Mouse (Mus musculus) midbrain, embryonic 12.5 days (tissue): ENCODE data around the gene Myo6. TPM values are rescaled to one million over a fixed set of nuclear protein-coding genes. Genes with fewer than 3 reads are reported as not detected.

Experiments
- ATAC-seq: fragments of 200-750 bp; cut with Nextera tagmentation; 2 replicates; pipeline ENCODE4 v1.8.0; 2017; ENCODE audit warnings: low read depth, moderate TSS enrichment, moderate library complexity; ENCODE audit not compliant: low FRiP score
- H3K27ac ChIP-seq: fragments of 300-500 bp; sonication (generic); replicated peaks from 2 replicates; pipeline ENCODE4 v1.5.1; 2016; ENCODE audit warnings: mild to moderate bottlenecking
- H3K27me3 ChIP-seq: fragments of 300-500 bp; sonication (generic); 2 replicates; pipeline ENCODE4 v1.6.1; 2016; ENCODE audit warnings: mild to moderate bottlenecking
- H3K36me3 ChIP-seq: fragments of 300-500 bp; sonication (generic); 2 replicates; pipeline ENCODE4 v1.6.1; 2016
- H3K4me1 ChIP-seq: fragments of 300-500 bp; sonication (generic); 2 replicates; pipeline ENCODE4 v1.6.1; 2016
- H3K4me2 ChIP-seq: fragments of 300-500 bp; sonication (generic); replicated peaks from 2 replicates; pipeline ENCODE4 v1.6.1; 2016; ENCODE audit warnings: mild to moderate bottlenecking, moderate library complexity
- H3K4me3 ChIP-seq: fragments of 300-500 bp; sonication (generic); 2 replicates; pipeline ENCODE4 v1.5.1; 2016; ENCODE audit warnings: mild to moderate bottlenecking
- H3K9ac ChIP-seq: fragments of 300-500 bp; sonication (generic); replicated peaks from 2 replicates; pipeline ENCODE4 v1.6.1; 2016; ENCODE audit warnings: mild to moderate bottlenecking, moderate library complexity
- H3K9me3 ChIP-seq: fragments of 300-500 bp; sonication (generic); 2 replicates; pipeline ENCODE4 v1.6.1; 2016; ENCODE audit warnings: mild to moderate bottlenecking
- WGBS: fragments of 180-500 bp; shearing (Covaris S2); methylation state at CpG from one replicate; pipeline ENCODE4 v1.1.7; 2016; 5-methylcytosine and 5-hydroxymethylcytosine counted together
- polyA plus RNA-seq: library from polyadenylated mRNA; unstranded; fragments of >200 nt; fragmentation: Nextera tagmentation; extraction: Ambion mirVana; gene quantifications from 2 replicates; pipeline ENCODE4 v1.2.1, GENCODE M21; 2016

Myo6 gene
- polyA plus RNA-seq, 1 experiment from 2014 or later: 11.8 TPM

DNA sequence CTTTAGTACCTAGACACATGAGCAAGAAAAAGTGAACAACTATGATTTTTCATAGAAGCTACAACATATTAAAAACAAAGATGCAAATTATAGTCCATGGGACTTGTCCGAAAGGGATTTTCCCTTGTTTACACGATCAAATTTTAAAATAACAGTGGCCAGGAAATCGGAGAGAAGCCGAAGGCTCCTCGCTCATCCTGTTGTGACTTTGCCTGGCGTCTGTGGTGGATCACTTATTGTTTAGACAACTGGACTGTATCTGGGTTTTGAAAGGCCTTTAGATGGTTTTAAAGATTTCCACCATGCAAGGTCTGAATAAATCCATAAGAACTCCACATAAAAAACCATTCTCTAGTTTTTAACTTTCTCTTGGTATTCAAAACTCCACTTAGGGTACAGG, 1.6 kb downstream of the Myo6 start:
- WGBS: 82% methylated on average over 6 of the region's 6 CpGs
- ATAC-seq: no peak
- no peak overlapping the region for H3K4me2 ChIP-seq

DNA sequence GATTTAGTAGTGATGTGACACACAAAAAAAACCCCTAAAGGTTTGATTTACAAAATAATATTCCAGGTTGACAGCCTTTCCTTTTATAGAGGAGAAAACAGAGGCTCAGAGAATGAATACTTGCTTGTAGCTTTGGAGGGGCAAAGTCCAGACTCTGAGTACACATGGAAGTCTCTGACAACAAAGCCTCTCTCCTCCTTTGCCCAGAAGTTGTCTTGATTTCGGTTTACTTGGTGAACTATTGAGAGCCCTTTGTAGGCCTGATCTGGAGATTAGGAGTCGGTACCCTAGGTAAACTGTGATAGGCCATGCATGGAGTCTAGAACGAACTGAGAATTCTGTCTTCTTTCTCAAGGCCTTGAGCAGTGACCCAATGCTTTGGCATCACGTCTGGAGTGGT, 2.3 kb downstream of the Myo6 start:
- H3K36me3 ChIP-seq: no peaks in the 10 kb centered on the region
- ATAC-seq: no peak
- 0 out of 2 replicates have a peak, but pooled peaks cover 3% of the 10 kb centered on the region for H3K4me1 ChIP-seq
- WGBS: 69% methylated on average over 4 of the region's 4 CpGs
- H3K4me3 ChIP-seq: no peak overlapping the region
- 0 out of 2 replicates have a peak, but pooled peaks cover 3% of the 10 kb centered on the region for H3K27me3 ChIP-seq
- no peaks in the 10 kb centered on the region for H3K9me3 ChIP-seq
- H3K9ac ChIP-seq: no peak overlapping the region
- no peak overlapping the region for H3K27ac ChIP-seq
- no peak overlapping the region for H3K4me2 ChIP-seq

More for the DNA sequence above, 1.6 kb downstream of the Myo6 start:
- H3K27ac ChIP-seq: no peak overlapping the region
- peaks cover 5% of the 10 kb centered on the region; the same call in 1 of the 2 replicates for H3K4me1 ChIP-seq
- no peak overlapping the region for H3K9ac ChIP-seq
- H3K27me3 ChIP-seq: 0 out of 2 replicates have a peak, but pooled peaks cover 3% of the 10 kb centered on the region
- H3K36me3 ChIP-seq: no peaks in the 10 kb centered on the region
- no peak overlapping the region for H3K4me3 ChIP-seq
- no peaks in the 10 kb centered on the region for H3K9me3 ChIP-seq

DNA sequence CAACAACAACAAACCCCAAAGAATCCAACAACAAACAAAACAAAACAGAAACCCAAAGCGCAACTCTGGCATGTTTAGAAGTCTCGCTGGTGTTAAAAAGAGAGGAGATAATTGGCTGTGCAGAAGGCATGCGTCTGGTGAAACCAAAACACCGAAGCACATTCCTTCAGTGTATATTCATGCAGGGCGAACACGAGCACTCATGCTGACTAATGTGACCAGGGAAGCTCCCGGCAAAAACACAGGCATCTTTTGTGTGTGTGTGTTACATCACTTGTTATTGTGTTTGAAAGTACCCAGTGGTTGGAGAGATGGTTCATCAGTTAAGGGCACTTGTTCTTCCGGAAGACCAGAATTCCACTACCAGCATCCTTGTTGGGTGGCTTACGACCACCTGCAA, 4.7 kb downstream of the Myo6 start:
- Histone ChIP-seq H3K4me2 (no peak overlapping the region), H3K4me3 (no peak overlapping the region), H3K36me3 (no peaks in the 10 kb centered on the region), H3K9me3 (no peaks in the 10 kb centered on the region), H3K27me3 (no peaks in the 10 kb centered on the region), H3K4me1 (peaks cover 12% of the 10 kb centered on the region; the same call in 1 of the 2 replicates), H3K9ac (no peak overlapping the region), H3K27ac (no peak overlapping the region)
- ATAC-seq: no peak
- WGBS: 92% methylated on average over 9 of the region's 9 CpGs

DNA sequence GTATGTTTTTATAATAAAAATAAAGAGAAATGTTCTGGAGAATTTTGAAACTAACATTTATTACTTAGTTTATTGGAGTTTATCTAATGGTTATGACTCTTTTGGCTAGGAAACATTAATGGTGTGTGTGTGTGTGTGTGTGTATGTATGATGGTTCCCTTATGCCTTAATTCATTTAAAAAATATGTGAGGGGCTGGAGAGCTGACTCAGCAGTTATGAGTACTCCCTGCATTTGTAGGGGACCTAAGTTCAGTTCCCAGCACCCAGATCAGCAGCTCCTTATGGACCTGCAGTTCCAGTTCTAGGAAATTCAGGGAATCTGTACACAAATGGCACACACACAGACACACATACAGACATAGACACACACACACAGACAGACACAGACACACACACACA, 6.4 kb downstream of the Myo6 start:
- Histone ChIP-seq H3K27me3 (no peaks in the 10 kb centered on the region), H3K4me3 (no peak overlapping the region), H3K4me2 (no peak overlapping the region), H3K9me3 (no peaks in the 10 kb centered on the region), H3K27ac (no peak overlapping the region), H3K4me1 (peaks cover 10% of the 10 kb centered on the region; the same call in 1 of the 2 replicates), H3K9ac (no peak overlapping the region), H3K36me3 (no peaks in the 10 kb centered on the region)
- no peak for ATAC-seq

DNA sequence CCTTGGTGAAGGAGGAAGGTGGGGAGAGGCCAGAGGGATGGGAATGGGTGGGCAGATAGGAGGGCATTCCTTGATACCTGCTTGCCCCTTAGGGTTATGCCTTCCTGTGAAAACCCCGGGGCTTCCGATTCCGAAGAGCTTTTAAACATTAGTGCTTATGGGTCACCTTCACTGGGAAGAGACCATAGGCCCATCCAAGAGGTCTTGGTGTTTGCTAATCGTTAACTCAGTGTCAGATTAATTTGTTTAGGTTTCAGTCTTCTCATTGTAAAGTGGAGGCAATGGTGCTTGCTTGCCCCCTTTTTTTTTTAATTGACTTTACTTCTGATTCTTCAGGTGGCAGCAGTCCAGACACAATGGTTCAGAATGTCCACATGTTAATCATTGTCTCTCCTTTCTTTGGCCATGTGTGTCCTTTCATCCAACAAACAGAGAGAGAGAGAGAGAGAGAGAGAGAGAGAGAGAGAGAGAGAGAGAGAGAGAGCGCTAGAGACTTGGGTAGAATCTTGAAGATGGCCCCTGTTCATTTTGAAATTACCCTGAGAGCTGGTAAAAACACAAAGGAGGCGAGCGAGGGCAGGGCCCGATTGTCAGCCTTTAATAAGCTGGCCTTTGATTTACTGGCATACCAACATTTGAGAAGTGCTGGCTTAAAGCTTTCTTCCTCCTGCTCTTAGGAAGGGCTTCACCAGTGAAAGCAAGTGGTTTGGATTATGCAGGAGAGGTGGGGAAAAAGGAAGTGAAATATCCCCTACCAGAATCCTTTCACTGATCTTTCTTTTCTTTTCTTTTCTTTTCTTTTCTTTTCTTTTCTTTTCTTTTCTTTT, 7.8 kb downstream of the Myo6 start:
- Histone ChIP-seq H3K9me3 (no peaks in the 10 kb centered on the region), H3K4me3 (no peak overlapping the region), H3K4me1 (peaks cover 12% of the 10 kb centered on the region; the same call in 1 of the 2 replicates), H3K4me2 (no peak overlapping the region), H3K27ac (no peak overlapping the region), H3K36me3 (no peaks in the 10 kb centered on the region), H3K27me3 (no peaks in the 10 kb centered on the region), H3K9ac (no peak overlapping the region)
- WGBS: 64% methylated on average over 8 of the region's 8 CpGs
- ATAC-seq: no peak

DNA sequence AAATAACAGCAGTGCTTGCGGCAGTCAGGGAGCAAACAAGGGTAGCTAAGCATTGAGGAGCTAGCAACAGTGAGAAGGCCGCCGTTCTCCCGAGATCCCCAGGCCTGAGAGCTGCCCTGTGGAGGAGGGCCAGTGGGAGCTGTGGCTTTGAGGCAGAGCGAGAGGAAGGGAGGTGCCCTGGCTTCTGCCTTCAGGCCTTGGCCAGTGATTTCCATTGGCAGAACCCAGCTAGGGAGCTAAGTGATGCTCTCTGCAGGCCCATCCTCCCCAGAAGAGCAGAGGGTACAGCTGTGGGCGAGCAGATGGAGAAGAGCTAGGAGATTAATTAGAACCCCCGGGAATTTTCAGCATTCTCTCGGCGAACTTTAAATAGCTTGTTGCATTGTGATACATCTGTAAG, 8.8 kb downstream of the Myo6 start:
- 29% methylated on average over 9 of the region's 9 CpGs for WGBS
- no peaks in the 10 kb centered on the region for H3K27me3 ChIP-seq
- H3K4me1 ChIP-seq: peaks cover 12% of the 10 kb centered on the region; the same call in 1 of the 2 replicates
- no peak overlapping the region for H3K4me3 ChIP-seq
- H3K27ac ChIP-seq: peak overlapping the region; percentile 64
- no peaks in the 10 kb centered on the region for H3K36me3 ChIP-seq
- no peak overlapping the region for H3K9ac ChIP-seq
- no peaks in the 10 kb centered on the region for H3K9me3 ChIP-seq
- ATAC-seq: peak; percentile 91
- H3K4me2 ChIP-seq: no peak overlapping the region

DNA sequence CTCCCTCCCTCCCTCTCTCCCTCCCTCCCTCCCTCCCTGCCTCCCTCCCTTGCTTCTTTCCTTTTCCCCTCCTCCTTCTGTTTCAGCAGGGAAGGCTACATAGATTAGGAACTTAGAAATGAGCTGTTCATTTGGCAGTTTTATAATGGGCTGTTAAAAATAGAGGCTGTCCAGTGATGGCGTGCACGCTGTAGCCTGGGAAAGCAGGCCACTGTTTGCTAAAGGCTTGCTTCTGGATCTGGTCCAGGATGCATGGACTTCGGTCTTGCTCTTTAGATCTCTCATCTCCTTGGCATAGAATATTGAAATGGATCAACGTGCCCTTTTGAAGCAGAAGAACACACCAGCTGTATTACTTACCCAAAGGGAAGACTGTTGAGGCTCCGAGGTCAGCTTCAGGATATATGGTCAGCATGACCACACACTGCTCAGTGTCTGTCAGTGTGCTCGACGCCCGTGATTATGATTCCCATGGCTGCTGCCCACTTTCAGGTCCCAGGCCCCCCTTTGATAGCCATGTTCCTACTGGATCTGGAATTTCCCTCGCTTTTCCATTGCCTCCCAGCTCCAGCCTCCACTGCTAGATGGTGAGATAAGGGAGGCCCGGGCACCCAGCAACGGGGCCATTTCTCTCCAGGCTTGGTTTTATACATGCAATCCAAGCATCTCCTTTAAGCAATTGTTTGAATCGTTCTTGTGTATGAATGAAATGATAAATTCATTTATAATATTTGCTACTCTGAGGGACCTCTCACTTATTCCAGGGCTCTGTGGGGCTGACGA, 12.1 kb downstream of the Myo6 start:
- Histone ChIP-seq H3K9ac (no peak overlapping the region), H3K27me3 (no peaks in the 10 kb centered on the region), H3K4me2 (no peak overlapping the region), H3K9me3 (no peaks in the 10 kb centered on the region), H3K4me1 (peaks cover 15% of the 10 kb centered on the region; the same call in 1 of the 2 replicates), H3K27ac (no peak overlapping the region), H3K4me3 (no peak overlapping the region), H3K36me3 (no peaks in the 10 kb centered on the region)
- ATAC-seq: no peak
- 89% methylated on average over 13 of the region's 13 CpGs for WGBS

DNA sequence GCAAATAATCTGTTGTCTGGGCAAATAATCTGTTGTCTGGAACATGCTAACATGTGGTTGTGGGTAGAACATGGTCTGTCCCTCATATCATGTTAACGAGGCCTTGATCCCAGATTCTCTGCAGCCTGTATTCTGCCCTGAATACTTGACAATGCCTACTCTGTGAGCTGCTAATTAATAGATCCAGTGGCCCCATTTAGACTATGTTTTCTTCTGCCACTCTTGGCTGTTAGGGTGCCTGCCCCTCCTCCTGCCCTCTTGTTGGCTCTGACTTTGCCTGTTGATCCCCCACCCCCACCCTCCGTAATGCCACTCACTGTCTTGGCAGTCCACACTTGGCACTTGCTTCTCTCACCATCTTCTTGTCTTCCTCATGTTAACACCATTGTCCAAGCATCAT, 13.8 kb downstream of the Myo6 start:
- Histone ChIP-seq H3K4me3 (no peak overlapping the region), H3K4me1 (peaks cover 6% of the 10 kb centered on the region; the same call in 1 of the 2 replicates), H3K9ac (no peak overlapping the region), H3K27me3 (no peaks in the 10 kb centered on the region), H3K27ac (no peak overlapping the region), H3K36me3 (no peaks in the 10 kb centered on the region), H3K4me2 (no peak overlapping the region), H3K9me3 (no peaks in the 10 kb centered on the region)
- ATAC-seq: no peak
- WGBS: 91% methylated on average over 2 of the region's 2 CpGs

DNA sequence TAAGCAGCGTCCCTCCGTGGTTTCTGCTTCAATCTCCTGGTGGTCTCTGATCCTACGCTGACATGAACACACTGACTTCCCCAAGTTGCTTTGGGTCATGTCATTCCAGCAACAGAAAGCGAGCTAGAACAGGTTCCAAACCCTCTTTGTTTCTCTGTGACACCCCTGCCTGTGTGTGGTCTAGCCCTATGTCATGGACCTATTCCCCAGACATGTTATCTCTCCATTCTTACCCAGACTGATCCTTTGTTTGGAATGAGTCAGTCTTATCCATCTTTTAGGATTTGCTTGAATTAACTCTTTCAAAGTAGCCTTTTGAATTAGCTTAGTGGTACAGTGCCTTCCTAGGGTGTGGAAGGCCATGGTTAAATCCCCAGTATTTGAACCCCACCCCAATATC, 14.9 kb downstream of the Myo6 start:
- no peaks in the 10 kb centered on the region for H3K27me3 ChIP-seq
- H3K27ac ChIP-seq: no peak overlapping the region
- no peak overlapping the region for H3K4me2 ChIP-seq
- H3K9me3 ChIP-seq: no peaks in the 10 kb centered on the region
- no peak for ATAC-seq
- 0 out of 2 replicates have a peak, but pooled peaks cover 5% of the 10 kb centered on the region for H3K4me1 ChIP-seq
- 72% methylated on average over 4 of the region's 4 CpGs for WGBS
- no peak overlapping the region for H3K4me3 ChIP-seq
- no peaks in the 10 kb centered on the region for H3K36me3 ChIP-seq
- H3K9ac ChIP-seq: no peak overlapping the region

DNA sequence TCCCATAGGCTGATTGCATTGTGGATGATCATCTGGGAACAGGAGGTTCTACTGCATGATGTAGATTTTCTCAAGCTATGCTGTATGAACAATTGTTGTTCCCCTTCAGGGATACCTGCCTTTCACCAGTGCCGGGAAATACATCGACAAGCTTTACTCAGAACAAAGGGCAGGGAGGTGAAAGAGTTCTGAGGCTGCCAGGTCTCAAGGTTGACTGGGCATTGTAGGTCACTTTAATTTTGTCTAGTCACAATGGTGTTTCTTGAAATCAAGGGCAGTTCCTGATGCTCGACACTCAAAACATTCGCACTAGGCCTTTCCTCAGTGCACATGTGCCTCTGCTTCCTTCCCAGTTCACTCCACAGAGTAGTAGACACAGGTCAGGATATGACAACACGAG, 15.9 kb downstream of the Myo6 start:
- H3K9ac ChIP-seq: no peak overlapping the region
- H3K27ac ChIP-seq: no peak overlapping the region
- no peaks in the 10 kb centered on the region for H3K27me3 ChIP-seq
- 79% methylated on average over 5 of the region's 5 CpGs for WGBS
- no peaks in the 10 kb centered on the region for H3K36me3 ChIP-seq
- 0 out of 2 replicates have a peak, but pooled peaks cover 5% of the 10 kb centered on the region for H3K4me1 ChIP-seq
- no peak overlapping the region for H3K4me2 ChIP-seq
- H3K4me3 ChIP-seq: no peak overlapping the region
- no peak for ATAC-seq
- no peaks in the 10 kb centered on the region for H3K9me3 ChIP-seq

DNA sequence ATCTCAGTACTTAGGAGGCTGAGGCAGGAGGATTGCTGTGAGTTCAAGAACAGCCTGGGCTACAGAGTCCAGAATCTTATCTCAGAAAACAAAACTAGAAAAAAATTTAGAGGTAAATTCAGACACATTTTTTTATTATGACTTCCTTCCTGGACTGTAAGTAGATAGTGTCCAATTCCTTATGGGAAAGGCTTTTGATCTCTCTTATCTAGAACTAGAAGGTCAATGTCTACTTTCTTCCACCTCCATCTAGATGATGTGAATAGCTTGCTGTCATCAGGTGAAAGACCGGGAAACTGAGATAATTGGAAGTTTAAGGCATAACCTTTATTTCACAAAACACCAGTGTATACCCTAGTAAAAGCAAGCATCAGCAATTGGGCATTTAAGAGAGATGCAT, 16.9 kb downstream of the Myo6 start:
- H3K27me3 ChIP-seq: no peaks in the 10 kb centered on the region
- H3K27ac ChIP-seq: no peak overlapping the region
- no peak overlapping the region for H3K4me2 ChIP-seq
- no peaks in the 10 kb centered on the region for H3K36me3 ChIP-seq
- 0 out of 2 replicates have a peak, but pooled peaks cover 5% of the 10 kb centered on the region for H3K4me1 ChIP-seq
- WGBS: 95% methylated on average over 1 of the region's 1 CpGs
- no peaks in the 10 kb centered on the region for H3K9me3 ChIP-seq
- no peak for ATAC-seq
- no peak overlapping the region for H3K9ac ChIP-seq
- no peak overlapping the region for H3K4me3 ChIP-seq

DNA sequence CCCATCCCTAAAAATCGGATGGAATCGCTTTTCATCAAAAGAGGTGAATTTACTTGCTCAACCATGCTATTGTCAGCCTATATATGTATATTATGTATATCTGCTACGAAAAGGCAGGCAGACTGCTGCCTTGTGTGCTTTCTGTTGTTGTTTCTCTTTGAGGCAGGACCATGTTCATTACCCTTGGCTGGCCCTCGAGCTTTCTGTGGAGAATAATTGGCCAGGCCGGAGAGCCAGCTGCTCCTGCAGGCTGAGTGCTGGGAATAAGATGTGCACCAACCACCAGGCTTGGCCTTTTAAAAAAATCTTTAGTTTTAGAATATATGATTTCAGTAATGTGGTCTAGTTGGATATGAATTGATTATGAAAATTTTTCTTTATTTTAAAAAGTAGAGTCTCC, 19.3 kb downstream of the Myo6 start:
- Histone ChIP-seq H3K4me1 (no peaks in the 10 kb centered on the region), H3K27ac (no peak overlapping the region), H3K9me3 (no peaks in the 10 kb centered on the region), H3K27me3 (no peaks in the 10 kb centered on the region), H3K4me2 (no peak overlapping the region), H3K36me3 (no peaks in the 10 kb centered on the region), H3K9ac (no peak overlapping the region), H3K4me3 (no peak overlapping the region)
- 61% methylated on average over 5 of the region's 5 CpGs for WGBS
- ATAC-seq: no peak
